Mouse (Mus musculus) hindbrain, postnatal 0 days (tissue): ENCODE measurements at regions not wholly inside any gene's neighbourhood (a gene's known extent, or its start where the extent isn't known, plus 50 kb on each side); places are given as distances from the start of the nearest gene placed in this dataset.

ENCODE experiments used
- ATAC-seq: fragments of 200-750 bp; cut with Nextera tagmentation; 2 replicates; pipeline ENCODE4 v1.8.0; 2017; ENCODE audit warnings: mild to moderate bottlenecking, moderate TSS enrichment, moderate library complexity
- DNase-seq: peaks from one replicate; pipeline ENCODE4 v3.0.0-alpha.2; 2015; ENCODE audit warnings: low spot score
- H3K27ac ChIP-seq: fragments of 300-500 bp; sonication (generic); 2 replicates; pipeline ENCODE4 v1.5.1; 2014; ENCODE audit warnings: mild to moderate bottlenecking
- H3K27me3 ChIP-seq: fragments of 300-500 bp; sonication (generic); 2 replicates; pipeline ENCODE4 v1.6.1; 2014; ENCODE audit warnings: low read length, mixed read lengths; ENCODE audit not compliant: insufficient read depth
- H3K36me3 ChIP-seq: fragments of 300-500 bp; sonication (generic); 2 replicates; pipeline ENCODE4 v1.6.1; 2014; ENCODE audit warnings: low read length, mixed read lengths; ENCODE audit not compliant: insufficient read depth
- H3K4me1 ChIP-seq: fragments of 300-500 bp; sonication (generic); 2 replicates; pipeline ENCODE4 v1.6.1; 2014; ENCODE audit warnings: antibody characterized with exemption, low read length, mixed read lengths; ENCODE audit not compliant: insufficient read depth
- H3K4me2 ChIP-seq: fragments of 300-500 bp; sonication (generic); 2 replicates; pipeline ENCODE4 v1.6.1; 2014; ENCODE audit warnings: low read depth, mild to moderate bottlenecking, low read length, moderate library complexity, mixed read lengths
- H3K4me3 ChIP-seq: fragments of 300-500 bp; sonication (generic); 2 replicates; pipeline ENCODE4 v1.5.1; 2014; ENCODE audit warnings: low read length
- H3K9ac ChIP-seq: fragments of 300-500 bp; sonication (generic); replicated peaks from 2 replicates; pipeline ENCODE4 v1.6.1; 2014; ENCODE audit warnings: mild to moderate bottlenecking, low read length, moderate library complexity, mixed read lengths
- H3K9me3 ChIP-seq: fragments of 300-500 bp; sonication (generic); 2 replicates; pipeline ENCODE4 v1.6.1; 2016; ENCODE audit warnings: low read length, mixed read lengths
- CTCF ChIP-seq: IDR thresholded peaks from 2 replicates; pipeline ENCODE4 v1.5.1; 2016; ENCODE audit warnings: antibody characterized with exemption, control low read depth, low read depth
- WGBS: fragments of 180-500 bp; shearing (Covaris S2); extraction: QIAGEN DNeasy Blood & Tissue Kit; methylation state at CpG from one replicate; pipeline ENCODE4 v1.1.7; 2014; 5-methylcytosine and 5-hydroxymethylcytosine counted together

DNA sequence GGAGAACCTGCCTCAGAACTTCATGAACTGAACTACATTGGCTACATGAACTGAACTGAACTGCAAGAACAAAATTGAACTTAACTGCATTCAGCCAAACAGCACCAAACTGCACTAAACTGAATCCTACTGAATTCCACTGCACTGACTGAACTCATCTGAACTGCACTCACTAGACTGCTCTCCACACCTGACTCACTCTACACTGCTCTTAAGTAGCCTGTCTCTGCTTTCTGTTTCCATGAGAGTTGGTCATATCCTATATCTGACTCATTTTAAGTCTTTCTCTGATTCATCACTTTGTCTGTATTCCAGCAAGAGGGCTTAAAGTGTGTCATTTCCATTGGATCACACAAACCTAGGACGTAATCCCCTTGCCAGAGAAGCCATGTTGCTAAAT is 490.1 kb downstream of the Prdm13 start:
- H3K4me1 ChIP-seq = no peaks in the 10 kb centered on the region
- no peaks in the 10 kb centered on the region for H3K36me3 ChIP-seq
- no peak for TF ChIP-seq CTCF
- no peak overlapping the region for H3K4me3 ChIP-seq
- no peak overlapping the region for H3K9ac ChIP-seq
- 86% methylated on average over 1 of the region's 1 CpGs for WGBS
- no peak overlapping the region for H3K27ac ChIP-seq
- no peak for DNase-seq
- ATAC-seq = no peak
- H3K4me2 ChIP-seq = no peak overlapping the region
- no peaks in the 10 kb centered on the region for H3K9me3 ChIP-seq
- H3K27me3 ChIP-seq = no peaks in the 10 kb centered on the region

DNA sequence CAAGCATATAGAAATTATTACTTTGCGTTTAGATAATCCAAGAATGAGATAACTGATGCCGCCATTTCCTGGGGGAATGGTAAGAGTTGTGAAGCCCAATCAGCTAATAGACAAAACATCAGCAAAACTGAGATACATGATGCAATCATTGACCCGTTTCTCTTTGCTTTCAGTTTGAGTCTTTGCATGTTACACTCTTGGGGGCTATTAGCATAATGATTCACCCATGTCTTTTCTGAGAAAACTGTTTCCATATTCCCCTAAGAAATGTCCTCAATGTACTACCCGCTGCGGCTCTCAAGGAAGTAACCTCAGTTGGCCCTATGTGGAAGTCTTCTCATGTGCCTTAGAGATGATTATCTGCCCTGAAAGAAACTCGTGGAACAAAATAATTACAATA is 512.0 kb downstream of the Prdm13 start:
- 68% methylated on average over 6 of the region's 6 CpGs for WGBS
- Histone ChIP-seq H3K4me1 (no peaks in the 10 kb centered on the region), H3K4me2 (no peak overlapping the region), H3K9ac (no peak overlapping the region), H3K36me3 (no peaks in the 10 kb centered on the region), H3K4me3 (no peak overlapping the region), H3K27me3 (no peaks in the 10 kb centered on the region), H3K27ac (no peak overlapping the region), H3K9me3 (no peaks in the 10 kb centered on the region)
- no peak for ATAC-seq
- no peak for DNase-seq
- no peak for TF ChIP-seq CTCF

DNA sequence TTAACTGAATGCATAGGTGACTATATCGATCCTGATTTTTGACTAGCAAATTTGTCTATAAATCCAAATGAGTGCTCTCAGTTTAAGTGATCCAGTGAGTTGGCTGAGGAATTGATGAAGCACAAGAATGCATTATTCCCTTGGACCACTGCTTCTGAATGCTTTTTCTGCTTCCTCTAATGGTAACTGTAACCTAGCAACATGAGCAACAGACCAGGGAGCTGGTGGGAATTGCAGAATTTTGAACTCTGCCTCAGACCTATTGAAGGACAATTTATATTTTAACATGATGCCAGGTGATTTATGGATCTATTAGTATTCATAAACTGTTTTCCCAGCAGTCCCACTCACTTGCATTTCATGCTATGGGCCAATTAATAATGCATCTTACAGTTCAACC is 512.7 kb downstream of the Prdm13 start:
- TF ChIP-seq CTCF = no peak
- DNase-seq (peak; percentile 46), ATAC-seq (no peak)
- H3K9ac ChIP-seq = no peak overlapping the region
- no peak overlapping the region for H3K27ac ChIP-seq
- no peaks in the 10 kb centered on the region for H3K36me3 ChIP-seq
- no peaks in the 10 kb centered on the region for H3K9me3 ChIP-seq
- no peak overlapping the region for H3K4me2 ChIP-seq
- no peaks in the 10 kb centered on the region for H3K27me3 ChIP-seq
- H3K4me3 ChIP-seq = no peak overlapping the region
- WGBS = 63% methylated on average over 1 of the region's 1 CpGs
- H3K4me1 ChIP-seq = no peaks in the 10 kb centered on the region

DNA sequence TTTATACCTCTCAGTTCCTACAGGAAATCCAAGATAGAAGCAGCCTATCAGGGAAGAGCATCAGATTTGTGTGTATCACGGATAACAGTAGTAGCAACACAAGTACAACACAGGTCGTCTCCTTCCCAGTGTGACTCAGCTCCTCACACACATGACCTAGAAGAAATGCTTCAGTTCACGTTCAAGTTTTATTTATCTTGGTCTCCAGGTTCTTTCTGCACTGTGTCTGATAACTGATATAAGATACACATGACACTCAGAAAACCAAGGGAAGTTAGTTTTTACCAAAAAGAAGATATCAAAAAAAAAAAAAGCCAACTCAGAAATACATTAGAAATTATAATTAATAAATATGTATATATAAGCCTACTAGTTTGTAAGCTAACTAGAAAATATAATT is 515.0 kb downstream of the Prdm13 start:
- ATAC-seq (no peak), DNase-seq (no peak)
- 92% methylated on average over 3 of the region's 3 CpGs for WGBS
- H3K4me3 ChIP-seq = no peak overlapping the region
- no peaks in the 10 kb centered on the region for H3K27me3 ChIP-seq
- H3K4me1 ChIP-seq = no peaks in the 10 kb centered on the region
- no peak overlapping the region for H3K4me2 ChIP-seq
- H3K9me3 ChIP-seq = no peaks in the 10 kb centered on the region
- H3K9ac ChIP-seq = no peak overlapping the region
- TF ChIP-seq CTCF = no peak
- no peaks in the 10 kb centered on the region for H3K36me3 ChIP-seq
- H3K27ac ChIP-seq = no peak overlapping the region

DNA sequence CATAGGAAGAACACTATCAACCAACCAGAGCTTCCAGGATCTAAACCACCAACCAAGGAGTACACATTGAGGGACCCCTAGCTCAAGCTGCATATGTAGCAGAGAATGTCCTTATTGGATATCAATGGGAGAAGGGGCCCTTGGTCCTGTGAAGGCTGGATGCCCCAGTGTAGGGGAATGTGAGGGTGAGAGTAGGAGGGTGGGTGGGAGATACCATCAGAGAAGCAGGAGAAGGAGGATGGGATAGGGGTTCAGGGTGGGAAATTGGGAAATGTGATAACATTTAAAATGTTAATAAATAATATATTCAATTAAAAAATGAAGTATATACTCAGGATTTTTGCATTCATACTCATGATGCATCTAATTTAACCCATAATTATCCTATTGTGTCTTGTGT is 523.6 kb downstream of the Prdm13 start:
- Histone ChIP-seq H3K27ac (no peak overlapping the region), H3K4me3 (no peak overlapping the region), H3K27me3 (no peaks in the 10 kb centered on the region), H3K4me2 (no peak overlapping the region), H3K4me1 (no peaks in the 10 kb centered on the region), H3K9me3 (no peaks in the 10 kb centered on the region), H3K36me3 (no peaks in the 10 kb centered on the region), H3K9ac (no peak overlapping the region)
- DNase-seq = no peak
- TF ChIP-seq CTCF = no peak
- ATAC-seq = no peak

DNA sequence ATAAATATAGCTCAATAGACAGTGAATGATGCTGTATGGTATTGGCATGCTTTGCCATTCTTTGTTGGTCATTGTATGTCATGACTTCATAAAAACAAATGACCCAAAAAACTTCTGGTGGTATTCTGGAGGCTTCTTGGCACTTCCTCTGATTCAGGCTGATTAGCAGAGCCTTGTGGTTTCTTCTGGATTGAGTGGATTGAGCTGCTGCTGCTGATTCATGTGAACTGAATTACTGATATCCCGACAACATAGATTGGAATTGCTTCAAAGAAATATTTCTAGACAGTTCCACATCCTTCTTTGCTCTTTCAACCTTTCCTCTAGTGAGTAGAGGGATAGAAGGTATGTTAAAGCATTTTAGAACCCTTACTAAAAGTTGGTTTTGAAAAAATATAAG is 559.9 kb downstream of the Prdm13 start:
- WGBS = 92% methylated on average over 1 of the region's 1 CpGs
- Histone ChIP-seq H3K4me2 (no peak overlapping the region), H3K4me3 (no peak overlapping the region), H3K4me1 (no peaks in the 10 kb centered on the region), H3K9ac (no peak overlapping the region), H3K27ac (no peak overlapping the region), H3K9me3 (no peaks in the 10 kb centered on the region), H3K36me3 (no peaks in the 10 kb centered on the region), H3K27me3 (no peaks in the 10 kb centered on the region)
- DNase-seq = no peak
- ATAC-seq = no peak
- TF ChIP-seq CTCF = no peak

DNA sequence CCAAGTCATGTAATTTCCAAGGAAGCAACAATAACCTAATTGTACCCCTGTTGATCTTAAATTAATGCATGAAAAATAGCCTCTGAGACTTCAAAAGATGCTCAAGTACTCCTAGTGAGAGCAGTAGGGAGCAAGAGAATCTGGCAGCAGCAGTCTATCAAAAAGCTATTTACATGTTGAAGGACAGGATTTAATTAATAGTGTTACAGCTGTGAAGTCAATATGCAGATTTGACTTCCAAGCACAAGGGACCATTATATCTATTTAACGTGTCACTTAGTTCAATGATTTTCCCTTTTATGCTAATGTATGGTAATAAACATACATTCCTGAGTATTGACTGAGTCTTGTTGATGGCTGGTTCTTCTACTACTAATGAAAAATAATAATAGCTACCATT is 590.0 kb downstream of the Prdm13 start:
- no peak overlapping the region for H3K4me2 ChIP-seq
- no peaks in the 10 kb centered on the region for H3K27me3 ChIP-seq
- no peak overlapping the region for H3K4me3 ChIP-seq
- H3K9me3 ChIP-seq = no peaks in the 10 kb centered on the region
- H3K36me3 ChIP-seq = no peaks in the 10 kb centered on the region
- no peaks in the 10 kb centered on the region for H3K4me1 ChIP-seq
- no peak overlapping the region for H3K27ac ChIP-seq
- no peak overlapping the region for H3K9ac ChIP-seq
- TF ChIP-seq CTCF = no peak
- ATAC-seq (no peak), DNase-seq (peak; percentile 3)
- 14% methylated on average over 1 of the region's 1 CpGs for WGBS
